Mouse (Mus musculus) thymus, adult 2 months (tissue): ENCODE data around the gene Sds. TPM values are rescaled to one million over a fixed set of nuclear protein-coding genes. Genes with fewer than 3 reads are reported as not detected.

Experiments used
- DNase-seq: peaks from one replicate; pipeline ENCODE4 v3.0.0; 2021
- H3K27ac ChIP-seq: fragments of 200-500 bp; 2 replicates; pipeline ENCODE4 v1.5.1; 2012; ENCODE audit warnings: low read length, control low read depth; ENCODE audit not compliant: control insufficient read depth, insufficient read depth
- H3K27me3 ChIP-seq: fragments of 200-500 bp; 2 replicates; pipeline ENCODE4 v1.6.1; 2012; ENCODE audit warnings: mild to moderate bottlenecking, low read length, moderate library complexity, mixed read lengths; ENCODE audit not compliant: control insufficient read depth, insufficient read depth
- H3K36me3 ChIP-seq: fragments of 200-500 bp; 2 replicates; pipeline ENCODE4 v1.6.1; 2012; ENCODE audit warnings: mild to moderate bottlenecking, low read length, moderate library complexity; ENCODE audit not compliant: control insufficient read depth, insufficient read depth
- H3K4me1 ChIP-seq: fragments of 200-500 bp; replicated peaks from 2 replicates; pipeline ENCODE4 v1.6.1; 2012; ENCODE audit warnings: low read length; ENCODE audit not compliant: control insufficient read depth, insufficient read depth
- H3K4me3 ChIP-seq: fragments of 200-500 bp; 2 replicates; pipeline ENCODE4 v1.5.1; 2012; ENCODE audit warnings: mild to moderate bottlenecking, low read length, control low read depth, moderate library complexity; ENCODE audit not compliant: control insufficient read depth, insufficient read depth
- CTCF ChIP-seq: fragments of 200-500 bp; IDR thresholded peaks from 2 replicates; pipeline ENCODE4 v1.5.1; 2012; ENCODE audit warnings: mild to moderate bottlenecking, control low read depth, low read length, moderate library complexity, borderline replicate concordance; ENCODE audit not compliant: control insufficient read depth, poor library complexity, insufficient read depth; ENCODE audit errors: extremely low read depth
- POLR2A ChIP-seq: fragments of 200-500 bp; IDR thresholded peaks from 2 replicates; pipeline ENCODE4 v1.6.1; 2012; ENCODE audit warnings: mild to moderate bottlenecking, low read length, control low read depth, moderate library complexity; ENCODE audit not compliant: control insufficient read depth, poor library complexity, insufficient read depth; ENCODE audit errors: extremely low read depth
- WGBS: fragments of 180-500 bp; shearing (Covaris S2); methylation state at CpG from one replicate; pipeline ENCODE4 v1.1.7; 2018; 5-methylcytosine and 5-hydroxymethylcytosine counted together
- polyA plus RNA-seq: library from polyadenylated mRNA; depleted of rRNA; stranded (reverse); fragments of >200 nt; gene quantifications from 2 replicates; pipeline ENCODE4 v1.2.3, GENCODE M21; 2012

Sds gene
- polyA plus RNA-seq, 1 experiment, result 0.75 TPM

GRCm38 (mm10) chr5:120481205-120481604 is 4.9 kb downstream of the Sds start:
- no peak overlapping the region for H3K4me3 ChIP-seq
- H3K36me3 ChIP-seq, result no peaks in the 10 kb centered on the region
- WGBS, result 76% methylated on average over 9 of the region's 9 CpGs
- H3K27ac ChIP-seq, result no peak overlapping the region
- no peak for DNase-seq
- no peaks in the 10 kb centered on the region for H3K4me1 ChIP-seq
- H3K27me3 ChIP-seq, result no peaks in the 10 kb centered on the region; the same call in 1 of the 2 replicates
- TF ChIP-seq POLR2A (no peak), CTCF (no peak)

DNA sequence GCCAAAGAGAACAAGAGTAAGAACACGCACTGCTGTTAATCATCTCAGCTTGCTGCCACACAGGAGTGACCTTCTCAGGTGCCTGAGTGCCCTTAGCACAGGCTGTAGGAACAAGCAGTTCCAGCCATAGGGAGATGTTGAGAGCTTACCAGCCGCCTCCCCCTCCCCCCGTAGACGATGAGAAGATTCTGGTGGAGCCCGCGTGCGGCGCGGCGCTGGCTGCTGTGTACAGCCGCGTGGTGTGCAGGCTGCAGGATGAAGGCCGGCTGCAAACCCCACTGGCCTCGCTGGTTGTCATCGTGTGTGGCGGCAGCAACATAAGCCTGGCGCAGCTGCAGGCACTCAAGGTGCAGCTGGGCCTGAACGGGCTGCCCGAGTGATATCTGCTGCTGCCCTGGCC is 7.1 kb downstream of the Sds start:
- DNase-seq, result no peak
- 87% methylated on average over 19 of the region's 19 CpGs for WGBS

DNA sequence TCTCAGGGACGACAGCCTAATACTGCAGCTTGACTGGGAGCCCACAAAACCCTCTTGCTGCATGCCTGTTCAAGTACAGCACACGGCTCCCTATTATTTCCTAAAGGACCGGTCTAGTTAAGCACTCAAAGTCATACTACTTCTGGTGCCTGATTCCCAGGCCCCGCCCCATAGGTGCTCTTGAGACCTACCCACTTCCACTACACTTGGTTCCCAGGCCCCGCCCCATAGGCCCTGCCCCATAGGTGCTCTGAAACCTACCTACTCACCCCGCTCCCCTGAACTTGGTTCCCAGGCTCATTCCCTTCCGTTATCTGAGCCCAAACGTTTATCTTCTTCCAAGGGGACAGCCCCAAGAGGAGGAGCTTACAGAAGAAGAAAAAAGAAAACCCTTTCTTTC is 11.5 kb downstream of the Sds start:
- Histone ChIP-seq H3K36me3 (no peaks in the 10 kb centered on the region), H3K4me3 (no peak overlapping the region), H3K4me1 (no peaks in the 10 kb centered on the region), H3K27ac (no peak overlapping the region), H3K27me3 (no peaks in the 10 kb centered on the region)
- no peak for DNase-seq
- TF ChIP-seq POLR2A (no peak), CTCF (no peak)
- 95% methylated on average over 8 of the region's 8 CpGs for WGBS

More for the DNA sequence above, 7.1 kb downstream of the Sds start:
- H3K27me3 ChIP-seq, result no peaks in the 10 kb centered on the region
- TF ChIP-seq POLR2A, result no peak
- no peak for TF ChIP-seq CTCF
- no peak overlapping the region for H3K4me3 ChIP-seq
- H3K4me1 ChIP-seq, result no peaks in the 10 kb centered on the region
- no peaks in the 10 kb centered on the region for H3K36me3 ChIP-seq
- no peak overlapping the region for H3K27ac ChIP-seq

DNA sequence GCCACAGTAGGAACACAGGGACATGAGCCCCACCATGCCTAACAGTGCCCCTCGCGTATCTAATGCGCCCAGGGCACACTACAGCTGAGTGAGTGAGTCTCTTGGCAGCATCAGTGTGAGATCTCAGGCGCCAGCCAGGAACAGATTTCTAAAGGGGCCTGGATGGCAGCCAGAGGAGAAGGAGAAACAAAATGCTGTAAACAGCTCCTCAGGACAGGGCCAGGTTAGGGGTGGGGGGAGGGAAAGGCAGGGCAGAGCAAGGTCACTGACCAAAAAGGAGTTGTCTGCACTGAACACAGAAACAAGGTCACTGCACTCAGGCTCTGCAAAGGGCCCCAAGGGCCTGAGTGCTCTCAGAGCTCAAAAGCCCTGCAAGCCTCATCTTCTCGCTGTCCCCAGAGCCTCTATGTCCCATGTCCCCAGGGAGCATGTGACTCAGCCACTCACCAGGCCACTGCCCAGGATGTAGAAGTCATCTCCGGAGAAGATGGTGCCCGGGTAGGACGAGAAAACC is 14.4 kb downstream of the Sds start:
- WGBS, result 95% methylated on average over 8 of the region's 8 CpGs
- no peak for TF ChIP-seq CTCF
- no peak for TF ChIP-seq POLR2A
- Histone ChIP-seq H3K27me3 (no peaks in the 10 kb centered on the region), H3K4me1 (peaks cover 3% of the 10 kb centered on the region; the same call in 1 of the 2 replicates), H3K36me3 (no peaks in the 10 kb centered on the region), H3K4me3 (no peak overlapping the region), H3K27ac (no peak overlapping the region)
- no peak for DNase-seq

DNA sequence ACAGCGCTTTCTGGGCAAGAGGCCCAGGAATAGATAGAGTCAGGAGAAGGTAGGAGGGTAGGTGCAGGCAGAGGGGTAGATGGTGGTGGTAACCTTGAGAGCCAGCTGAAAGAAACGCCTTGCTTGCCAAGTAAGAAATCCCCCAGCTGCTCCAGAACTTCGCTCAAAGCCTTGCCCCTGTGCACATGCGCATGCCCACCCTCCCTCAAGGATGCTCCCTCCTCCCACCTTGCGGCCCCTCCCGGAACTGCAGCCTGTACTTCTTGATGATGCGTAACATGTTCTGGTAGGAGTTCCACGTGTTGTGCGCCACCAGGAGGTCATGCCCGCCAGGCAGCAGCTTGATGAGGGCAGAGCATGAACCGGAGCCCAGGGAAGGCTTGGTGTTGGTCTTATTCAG is 16.1 kb downstream of the Sds start:
- no peak overlapping the region for H3K4me3 ChIP-seq
- H3K27me3 ChIP-seq, result no peaks in the 10 kb centered on the region
- TF ChIP-seq POLR2A (no peak), CTCF (no peak)
- H3K4me1 ChIP-seq, result peaks cover 3% of the 10 kb centered on the region; the same call in 1 of the 2 replicates
- no peaks in the 10 kb centered on the region for H3K36me3 ChIP-seq
- 93% methylated on average over 11 of the region's 11 CpGs for WGBS
- DNase-seq, result no peak
- no peak overlapping the region for H3K27ac ChIP-seq

DNA sequence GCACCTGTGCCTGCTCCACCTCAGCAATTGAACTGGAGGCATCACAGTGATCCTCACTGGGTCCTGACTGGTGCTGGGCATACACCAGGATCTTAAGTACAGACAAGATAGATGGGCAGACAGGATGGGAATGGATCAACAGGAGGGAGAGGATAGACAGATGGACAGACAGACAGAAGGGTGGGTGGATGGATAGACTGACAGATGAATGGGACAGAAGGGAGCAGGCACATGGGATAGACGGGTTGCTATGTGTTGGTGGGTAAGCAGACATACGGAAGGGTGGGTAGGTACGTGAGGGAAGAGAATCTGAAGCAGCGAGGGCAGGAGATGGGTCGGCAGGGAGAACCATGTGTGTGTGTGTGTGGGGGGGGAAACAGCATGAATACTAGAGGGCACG is 17.1 kb downstream of the Sds start:
- Histone ChIP-seq H3K27ac (no peak overlapping the region), H3K27me3 (no peaks in the 10 kb centered on the region), H3K4me3 (no peak overlapping the region), H3K36me3 (no peaks in the 10 kb centered on the region), H3K4me1 (peaks cover 3% of the 10 kb centered on the region; the same call in 1 of the 2 replicates)
- DNase-seq, result no peak
- TF ChIP-seq POLR2A (no peak), CTCF (no peak)
- 97% methylated on average over 6 of the region's 6 CpGs for WGBS
